Mouse (Mus musculus) kidney, embryonic 16.5 days (tissue): ENCODE measurements around the gene Rnf4. TPM values are rescaled to one million over a fixed set of nuclear protein-coding genes. Genes with fewer than 3 reads are reported as not detected.

Source experiments
- ATAC-seq: fragments of 200-750 bp; cut with Nextera tagmentation; 2 replicates; pipeline ENCODE4 v1.8.0; 2017; ENCODE audit warnings: moderate TSS enrichment; ENCODE audit not compliant: low FRiP score, low TSS enrichment
- H3K27ac ChIP-seq: fragments of 300-500 bp; sonication (generic); 2 replicates; pipeline ENCODE4 v1.5.1; 2014; ENCODE audit warnings: low read length
- H3K27me3 ChIP-seq: fragments of 300-500 bp; sonication (generic); 2 replicates; pipeline ENCODE4 v1.6.1; 2014; ENCODE audit warnings: low read length, control low read depth, mixed read lengths; ENCODE audit not compliant: insufficient read depth
- H3K36me3 ChIP-seq: fragments of 300-500 bp; sonication (generic); 2 replicates; pipeline ENCODE4 v1.6.1; 2014; ENCODE audit warnings: low read length, control low read depth, mixed read lengths; ENCODE audit not compliant: insufficient read depth
- H3K4me1 ChIP-seq: fragments of 300-500 bp; sonication (generic); 2 replicates; pipeline ENCODE4 v1.6.1; 2014; ENCODE audit warnings: low read length, control low read depth, mixed read lengths; ENCODE audit not compliant: insufficient read depth
- H3K4me2 ChIP-seq: fragments of 300-500 bp; sonication (generic); replicated peaks from 2 replicates; pipeline ENCODE4 v1.6.1; 2014; ENCODE audit warnings: low read depth, low read length
- H3K4me3 ChIP-seq: fragments of 300-500 bp; sonication (generic); 2 replicates; pipeline ENCODE4 v1.5.1; 2014; ENCODE audit warnings: mild to moderate bottlenecking, low read length
- H3K9ac ChIP-seq: fragments of 300-500 bp; sonication (generic); replicated peaks from 2 replicates; pipeline ENCODE4 v1.6.1; 2014; ENCODE audit warnings: low read length
- H3K9me3 ChIP-seq: fragments of 300-500 bp; sonication (generic); 2 replicates; pipeline ENCODE4 v1.6.1; 2016; ENCODE audit warnings: low read length, control low read depth
- WGBS: fragments of 180-500 bp; shearing (Covaris S2); extraction: QIAGEN DNeasy Blood & Tissue Kit; methylation state at CpG from one replicate; pipeline ENCODE4 v1.1.7; 2014; 5-methylcytosine and 5-hydroxymethylcytosine counted together
- polyA plus RNA-seq: library from polyadenylated mRNA; unstranded; fragments of >200 nt; fragmentation: Nextera tagmentation; extraction: Ambion mirVana; gene quantifications from 2 replicates; pipeline ENCODE4 v1.2.1, GENCODE M21; 2015

The Rnf4 gene
- polyA plus RNA-seq, 1 experiment from 2014 or later: 192 TPM

GRCm38 (mm10) chr5:34334081-34334480, 2.0 kb upstream of the Rnf4 start:
- H3K4me2 ChIP-seq: no peak overlapping the region
- H3K27ac ChIP-seq: no peak overlapping the region
- WGBS: 83% methylated on average over 1 of the region's 1 CpGs
- no peak overlapping the region for H3K9ac ChIP-seq
- H3K4me3 ChIP-seq: no peak overlapping the region
- ATAC-seq: no peak
- peaks cover 20% of the 10 kb centered on the region for H3K4me1 ChIP-seq
- no peaks in the 10 kb centered on the region for H3K9me3 ChIP-seq
- no peaks in the 10 kb centered on the region for H3K27me3 ChIP-seq
- 0 out of 2 replicates have a peak, but pooled peaks cover 1% of the 10 kb centered on the region for H3K36me3 ChIP-seq

- H3K36me3 ChIP-seq: 0 out of 2 replicates have a peak, but pooled peaks cover 3% of the 10 kb centered on the region
- peak overlapping the region; percentile 98 for H3K9ac ChIP-seq
- peak overlapping the region; percentile 98 for H3K4me3 ChIP-seq
- H3K4me1 ChIP-seq: peaks cover 23% of the 10 kb centered on the region
- H3K4me2 ChIP-seq: peak overlapping the region; percentile 83
- 1% methylated on average over 21 of the region's 21 CpGs for WGBS
- no peaks in the 10 kb centered on the region for H3K27me3 ChIP-seq
- peak; percentile 78 for ATAC-seq
- peak overlapping the region; percentile 92 for H3K27ac ChIP-seq
- H3K9me3 ChIP-seq: no peaks in the 10 kb centered on the region
Measured at GRCm38 (mm10) chr5:34335539-34336096, 471 bp upstream of the Rnf4 start.

- Histone ChIP-seq H3K4me1 (peaks cover 23% of the 10 kb centered on the region), H3K27me3 (no peaks in the 10 kb centered on the region), H3K36me3 (0 out of 2 replicates have a peak, but pooled peaks cover 3% of the 10 kb centered on the region), H3K27ac (peak overlapping the region; percentile 98), H3K9ac (peak overlapping the region; percentile 98), H3K9me3 (no peaks in the 10 kb centered on the region), H3K4me2 (peak overlapping the region; percentile 91), H3K4me3 (peak overlapping the region; percentile 98)
- peak; percentile 36 for ATAC-seq
- under 1% methylated on average over 42 of the region's 42 CpGs for WGBS
Measured at GRCm38 (mm10) chr5:34336775-34337450, 824 bp downstream of the Rnf4 start.

GRCm38 (mm10) chr5:34340246-34340645, 4.2 kb downstream of the Rnf4 start:
- no peak overlapping the region for H3K4me3 ChIP-seq
- H3K9me3 ChIP-seq: no peaks in the 10 kb centered on the region
- ATAC-seq: no peak
- H3K9ac ChIP-seq: no peak overlapping the region
- no peaks in the 10 kb centered on the region for H3K27me3 ChIP-seq
- H3K4me2 ChIP-seq: no peak overlapping the region
- no peak overlapping the region for H3K27ac ChIP-seq
- H3K36me3 ChIP-seq: peaks cover 14% of the 10 kb centered on the region
- H3K4me1 ChIP-seq: peaks cover 21% of the 10 kb centered on the region
- 93% methylated on average over 6 of the region's 6 CpGs for WGBS

GRCm38 (mm10) chr5:34352084-34352631, 16.1 kb downstream of the Rnf4 start:
- Histone ChIP-seq H3K36me3 (peaks cover 81% of the 10 kb centered on the region), H3K27me3 (no peaks in the 10 kb centered on the region), H3K4me1 (no peaks in the 10 kb centered on the region), H3K9me3 (no peaks in the 10 kb centered on the region), H3K27ac (no peak overlapping the region), H3K4me2 (no peak overlapping the region), H3K9ac (no peak overlapping the region), H3K4me3 (no peak overlapping the region)
- WGBS: 97% methylated on average over 3 of the region's 3 CpGs
- no peak for ATAC-seq

GRCm38 (mm10) chr5:34360261-34360660, 24.2 kb downstream of the Rnf4 start:
- H3K27ac ChIP-seq: no peak overlapping the region
- H3K9me3 ChIP-seq: no peaks in the 10 kb centered on the region
- peaks cover 61% of the 10 kb centered on the region for H3K36me3 ChIP-seq
- no peaks in the 10 kb centered on the region for H3K4me1 ChIP-seq
- H3K4me3 ChIP-seq: no peak overlapping the region
- ATAC-seq: no peak
- WGBS: 95% methylated on average over 3 of the region's 3 CpGs
- H3K9ac ChIP-seq: no peak overlapping the region
- no peaks in the 10 kb centered on the region for H3K27me3 ChIP-seq
- no peak overlapping the region for H3K4me2 ChIP-seq

- H3K4me3 ChIP-seq: no peak overlapping the region
- no peak overlapping the region for H3K27ac ChIP-seq
- no peak overlapping the region for H3K9ac ChIP-seq
- H3K4me2 ChIP-seq: no peak overlapping the region
- peaks cover 35% of the 10 kb centered on the region for H3K36me3 ChIP-seq
- no peaks in the 10 kb centered on the region for H3K4me1 ChIP-seq
- no peaks in the 10 kb centered on the region for H3K27me3 ChIP-seq
- no peaks in the 10 kb centered on the region for H3K9me3 ChIP-seq
- ATAC-seq: no peak
Measured at GRCm38 (mm10) chr5:34363115-34363514, 27.0 kb downstream of the Rnf4 start.

- Histone ChIP-seq H3K9me3 (no peaks in the 10 kb centered on the region), H3K9ac (peak overlapping the region; percentile 75), H3K4me1 (peaks cover 21% of the 10 kb centered on the region), H3K27ac (peak overlapping the region; percentile 88), H3K36me3 (peaks cover 3% of the 10 kb centered on the region; the same call in 1 of the 2 replicates), H3K4me2 (peak overlapping the region; percentile 50), H3K4me3 (peak overlapping the region; percentile 88), H3K27me3 (no peaks in the 10 kb centered on the region)
- WGBS: 65% methylated on average over 7 of the region's 7 CpGs
- no peak for ATAC-seq
Measured at GRCm38 (mm10) chr5:34368551-34369290, 32.6 kb downstream of the Rnf4 start.

- peak within 1 kb of the TSS; percentile 91 for H3K9ac ChIP-seq
- WGBS: under 1% methylated on average over 48 of the region's 64 CpGs
Measured at GRCm38 (mm10) chr5:34369341-34370021, 33.4 kb downstream of the Rnf4 start, which contains the start of gene Fam193a. Fam193a (plus strand) TSS chr5:34369933.

More at GRCm38 (mm10) chr5:34369341-34370021, 33.4 kb downstream of the Rnf4 start, which contains the start of gene Fam193a:
- peak within 1 kb of the TSS; percentile 90 for H3K4me2 ChIP-seq
- no peaks in the 10 kb centered on the region for H3K27me3 ChIP-seq
- peak within 1 kb of the TSS; percentile 88 for H3K27ac ChIP-seq
- H3K36me3 ChIP-seq: peaks cover 3% of the 10 kb centered on the region; the same call in 1 of the 2 replicates
- no peaks in the 10 kb centered on the region for H3K9me3 ChIP-seq
- H3K4me3 ChIP-seq: peak within 1 kb of the TSS; percentile 88
- peaks cover 21% of the 10 kb centered on the region for H3K4me1 ChIP-seq
- ATAC-seq: peak; percentile 100
